Mouse (Mus musculus) heart, postnatal 0 days (tissue): ENCODE results near the gene Gm10563.

Source experiments
- CTCF ChIP-seq: IDR thresholded peaks from 2 replicates; pipeline ENCODE4 v1.5.1; 2016; ENCODE audit warnings: antibody characterized with exemption, control low read depth, low read depth
- EP300 ChIP-seq: IDR thresholded peaks from 2 replicates; pipeline ENCODE4 v1.6.1; 2016; ENCODE audit warnings: antibody characterized with exemption, low read depth

- TF ChIP-seq CTCF (no peak), EP300 (no peak)
Observed at GRCm38 (mm10) chr4:155635766-155636499, 9.3 kb downstream of the Gm10563 start.
